Mouse (Mus musculus): ENCODE measurements around the gene Sart1. TPM values are rescaled to one million over a fixed set of nuclear protein-coding genes. Genes with fewer than 3 reads are reported as not detected.
"Not testable (repeated sequence)": the region's sequence is repeated elsewhere in the genome, so short reads cannot be mapped to it uniquely, and the experiment has no call there.

Sart1 gene
- polyA plus RNA-seq, 1 experiment from 2014 or later = 69.1 TPM

DNA sequence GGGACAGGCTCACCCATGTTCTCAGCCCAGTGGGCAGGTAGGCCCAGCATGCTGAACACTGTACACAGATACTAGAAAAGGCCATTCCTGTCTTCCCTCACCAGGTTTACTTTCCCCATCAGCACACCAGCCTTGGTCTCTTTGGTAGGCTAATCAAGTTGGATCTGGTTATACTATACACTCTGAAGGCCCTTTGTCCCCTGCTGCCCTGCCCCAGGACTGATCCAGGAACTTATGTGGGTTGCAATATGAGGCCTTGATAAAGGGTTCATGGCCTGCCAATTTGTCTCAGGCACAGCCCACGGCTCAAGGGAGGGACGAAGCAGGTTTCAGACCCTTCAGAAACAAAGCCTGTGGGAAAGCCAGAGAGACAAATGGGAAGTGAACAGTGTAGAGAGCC is 34.9 kb downstream of the Sart1 start:
- ATAC-seq (replicated peaks; ENCODE audit: low FRiP score, low TSS enrichment, low read depth) (no peak), DNase-seq (ENCODE audit: low spot score) (no peak)
- Histone ChIP-seq H3K27me3 (replicated peaks; ENCODE audit: control insufficient read depth, insufficient read depth, low read length) (no peaks in the 10 kb centered on the region), H3K9ac (ENCODE audit: low read length) (no peak overlapping the region), H3K36me3 (ENCODE audit: control insufficient read depth, insufficient read depth, low read length) (no peaks in the 10 kb centered on the region), H3K4me2 (ENCODE audit: low read length) (no peak overlapping the region), H3K4me1 (replicated peaks; ENCODE audit: control insufficient read depth, insufficient read depth, low read length) (no peaks in the 10 kb centered on the region), H3K9me3 (ENCODE audit: control insufficient read depth, low read length) (no peaks in the 10 kb centered on the region), H3K27ac (ENCODE audit: low read depth) (no peak overlapping the region), H3K4me3 (ENCODE audit: low read depth, low read length) (no peak overlapping the region)
- 66% methylated on average over 2 of the region's 2 CpGs for WGBS

DNA sequence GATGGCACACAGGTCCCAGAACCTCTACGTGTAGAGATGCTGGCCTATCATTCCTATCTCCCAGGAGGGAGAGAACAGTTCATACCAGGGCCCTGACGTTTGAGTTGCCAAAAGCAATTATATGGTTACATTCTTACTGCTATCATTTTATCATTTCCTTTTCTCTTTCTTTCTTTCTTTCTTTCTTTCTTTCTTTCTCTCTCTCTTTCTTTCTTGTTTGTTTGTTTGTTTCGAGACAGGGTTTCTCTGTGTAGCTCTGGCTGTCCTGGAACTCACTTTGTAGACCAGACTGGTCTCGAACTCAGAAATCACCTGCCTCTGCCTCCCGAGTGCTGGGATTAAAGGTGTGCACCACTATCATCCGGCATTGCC is 39.0 kb downstream of the Sart1 start, which contains the start of gene Cst6:
Cst6 (minus strand) TSS at position 73 of the 372 bp plus-strand sequence.
- H3K9ac ChIP-seq (ENCODE audit: low read length) = peak within 1 kb of the TSS; percentile 28
- not testable (repeated sequence) for H3K27me3 ChIP-seq (replicated peaks; ENCODE audit: control insufficient read depth, insufficient read depth, low read length); ATAC-seq (replicated peaks; ENCODE audit: low FRiP score, low TSS enrichment, low read depth); H3K27ac ChIP-seq (ENCODE audit: low read depth); H3K4me1 ChIP-seq (replicated peaks; ENCODE audit: control insufficient read depth, insufficient read depth, low read length); H3K9me3 ChIP-seq (ENCODE audit: control insufficient read depth, low read length); DNase-seq (ENCODE audit: low spot score); H3K36me3 ChIP-seq (ENCODE audit: control insufficient read depth, insufficient read depth, low read length)
- H3K4me3 ChIP-seq (ENCODE audit: low read depth, low read length) = peak within 1 kb of the TSS; percentile 23
- WGBS = 65% methylated on average over 6 of the region's 6 CpGs
- peak within 1 kb of the TSS; percentile 53 for H3K4me2 ChIP-seq (ENCODE audit: low read length)

DNA sequence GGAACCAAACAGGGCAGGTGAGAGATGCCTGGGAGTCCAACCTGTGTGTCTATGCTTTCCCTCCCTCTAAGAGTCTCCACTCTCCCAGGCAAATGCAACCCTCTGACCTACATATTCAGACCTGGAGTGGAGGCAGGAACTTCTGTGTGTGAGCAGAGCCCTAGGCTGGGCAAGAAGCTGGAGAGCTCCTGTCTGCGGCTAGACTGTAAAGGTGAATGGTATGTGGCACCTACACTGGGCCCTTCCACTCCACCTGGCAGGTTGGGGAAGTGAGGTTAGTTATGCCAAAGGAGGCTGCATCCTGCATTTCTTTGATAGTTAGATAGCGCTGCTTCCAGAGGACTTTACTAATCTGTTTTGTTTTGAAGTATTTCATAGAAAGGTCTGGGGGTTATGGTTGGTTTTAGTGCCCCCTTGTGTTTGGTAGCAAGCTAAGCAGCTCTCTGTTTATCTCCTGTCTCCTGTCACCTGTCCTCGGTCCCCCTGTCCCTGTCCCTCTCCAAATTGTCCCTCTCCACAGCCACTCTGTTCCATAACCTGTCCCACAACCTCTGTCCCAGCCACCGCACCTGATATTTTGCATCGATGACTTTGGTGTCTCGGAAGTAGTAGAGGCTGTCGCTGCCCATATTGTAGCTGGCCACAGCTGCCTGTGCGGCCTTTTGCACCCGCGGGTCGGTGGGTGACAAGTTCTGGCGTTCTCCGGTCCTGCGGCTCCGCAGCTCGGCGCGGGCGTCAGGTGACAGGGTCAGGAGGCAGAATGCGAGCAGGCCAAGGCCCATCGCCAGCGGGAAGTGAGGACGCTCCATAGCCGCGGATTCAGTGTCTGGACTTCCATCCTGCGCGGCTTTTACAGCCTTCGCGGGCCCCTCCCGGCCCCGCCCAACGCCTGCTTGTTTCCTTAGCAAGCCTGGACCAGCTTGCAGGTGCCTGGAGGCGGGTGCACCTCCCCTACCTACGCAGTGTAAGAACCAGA is 39.7 kb downstream of the Sart1 start:
- Histone ChIP-seq H3K4me2 (ENCODE audit: low read length) (peak overlapping the region; percentile 53), H3K9me3 (ENCODE audit: control insufficient read depth, low read length) (no peaks in the 10 kb centered on the region), H3K4me3 (ENCODE audit: low read depth, low read length) (peak overlapping the region; percentile 23), H3K27ac (ENCODE audit: low read depth) (no peak overlapping the region), H3K4me1 (replicated peaks; ENCODE audit: control insufficient read depth, insufficient read depth, low read length) (no peaks in the 10 kb centered on the region), H3K36me3 (ENCODE audit: control insufficient read depth, insufficient read depth, low read length) (no peaks in the 10 kb centered on the region), H3K9ac (ENCODE audit: low read length) (peak overlapping the region; percentile 28), H3K27me3 (replicated peaks; ENCODE audit: control insufficient read depth, insufficient read depth, low read length) (no peaks in the 10 kb centered on the region)
- peak; percentile 53 for ATAC-seq (replicated peaks; ENCODE audit: low FRiP score, low TSS enrichment, low read depth)
- WGBS = 4% methylated on average over 34 of the region's 34 CpGs
- peak; percentile 82 for DNase-seq (ENCODE audit: low spot score)

DNA sequence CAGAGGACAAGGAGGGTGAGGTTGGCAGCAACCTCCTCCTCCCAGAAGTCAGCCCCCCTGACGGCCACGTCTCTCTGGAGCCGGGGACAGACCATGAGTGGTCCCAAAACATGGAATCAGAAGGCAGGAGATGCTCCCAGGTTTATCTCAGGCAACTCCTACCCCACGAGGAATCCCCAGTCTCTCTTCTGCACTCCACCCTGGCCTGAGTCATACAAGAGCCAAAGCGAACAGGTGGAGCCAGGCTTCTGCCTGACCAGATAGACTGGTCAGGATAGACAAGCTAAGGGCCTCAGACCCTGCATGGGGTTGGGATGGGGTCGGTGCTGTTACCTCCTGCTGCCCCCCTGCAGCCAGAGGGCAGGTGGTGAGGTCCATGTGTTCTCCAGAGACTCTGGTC is 40.4 kb downstream of the Sart1 start:
- Histone ChIP-seq H3K9me3 (ENCODE audit: control insufficient read depth, low read length) (no peaks in the 10 kb centered on the region), H3K4me3 (ENCODE audit: low read depth, low read length) (no peak overlapping the region), H3K36me3 (ENCODE audit: control insufficient read depth, insufficient read depth, low read length) (no peaks in the 10 kb centered on the region), H3K4me1 (replicated peaks; ENCODE audit: control insufficient read depth, insufficient read depth, low read length) (no peaks in the 10 kb centered on the region), H3K27ac (ENCODE audit: low read depth) (no peak overlapping the region), H3K4me2 (ENCODE audit: low read length) (no peak overlapping the region), H3K27me3 (replicated peaks; ENCODE audit: control insufficient read depth, insufficient read depth, low read length) (no peaks in the 10 kb centered on the region), H3K9ac (ENCODE audit: low read length) (no peak overlapping the region)
- DNase-seq (ENCODE audit: low spot score) (no peak), ATAC-seq (replicated peaks; ENCODE audit: low FRiP score, low TSS enrichment, low read depth) (no peak)
- 72% methylated on average over 6 of the region's 6 CpGs for WGBS

DNA sequence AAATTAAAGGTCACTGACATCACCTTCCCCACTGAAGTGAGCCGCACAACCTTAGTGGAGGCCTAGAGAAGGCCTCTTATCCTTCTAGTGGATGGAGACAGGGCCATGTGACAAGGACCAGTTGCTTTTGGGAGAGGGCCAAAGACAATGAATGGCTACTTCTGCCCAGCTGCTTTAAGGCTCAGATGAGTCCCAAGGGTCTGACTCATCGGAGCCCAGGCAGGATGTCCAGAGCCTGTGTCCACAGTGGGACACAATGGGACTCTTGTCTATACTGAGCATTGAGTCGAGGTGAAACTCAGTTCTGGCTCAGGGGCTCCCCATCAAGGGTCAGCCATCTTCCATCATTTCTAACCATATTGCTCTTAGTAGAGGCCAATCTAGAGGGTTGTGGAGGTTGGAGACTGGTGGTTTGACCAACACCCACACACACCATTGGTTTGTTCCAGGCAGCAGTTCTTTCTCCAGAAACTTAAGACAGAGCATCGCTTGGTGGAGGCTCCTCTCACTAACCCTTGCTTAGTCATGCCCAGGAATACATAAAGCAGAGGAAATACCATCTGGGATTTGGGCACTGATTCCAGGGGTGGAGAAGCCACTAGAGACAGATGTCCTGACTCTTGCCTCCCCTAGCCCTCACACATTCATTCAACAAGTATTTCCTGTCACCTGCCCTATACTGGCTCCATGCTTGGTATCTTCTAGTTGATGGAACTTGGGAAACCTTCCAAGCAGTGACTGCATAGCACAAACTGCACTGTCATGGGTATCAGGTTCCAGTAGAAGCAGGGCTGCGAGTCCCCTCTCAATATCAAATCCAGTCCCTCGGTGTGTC is 43.0 kb downstream of the Sart1 start:
- DNase-seq (ENCODE audit: low spot score) (no peak), ATAC-seq (replicated peaks; ENCODE audit: low FRiP score, low TSS enrichment, low read depth) (no peak)
- no peaks in the 10 kb centered on the region for H3K36me3 ChIP-seq (ENCODE audit: control insufficient read depth, insufficient read depth, low read length)
- H3K9me3 ChIP-seq (ENCODE audit: control insufficient read depth, low read length) = no peaks in the 10 kb centered on the region
- H3K9ac ChIP-seq (ENCODE audit: low read length) = no peak overlapping the region
- H3K27ac ChIP-seq (ENCODE audit: low read depth) = no peak overlapping the region
- no peaks in the 10 kb centered on the region for H3K4me1 ChIP-seq (replicated peaks; ENCODE audit: control insufficient read depth, insufficient read depth, low read length)
- H3K27me3 ChIP-seq (replicated peaks; ENCODE audit: control insufficient read depth, insufficient read depth, low read length) = no peaks in the 10 kb centered on the region
- H3K4me2 ChIP-seq (ENCODE audit: low read length) = no peak overlapping the region
- H3K4me3 ChIP-seq (ENCODE audit: low read depth, low read length) = no peak overlapping the region
- WGBS = 74% methylated on average over 6 of the region's 6 CpGs

DNA sequence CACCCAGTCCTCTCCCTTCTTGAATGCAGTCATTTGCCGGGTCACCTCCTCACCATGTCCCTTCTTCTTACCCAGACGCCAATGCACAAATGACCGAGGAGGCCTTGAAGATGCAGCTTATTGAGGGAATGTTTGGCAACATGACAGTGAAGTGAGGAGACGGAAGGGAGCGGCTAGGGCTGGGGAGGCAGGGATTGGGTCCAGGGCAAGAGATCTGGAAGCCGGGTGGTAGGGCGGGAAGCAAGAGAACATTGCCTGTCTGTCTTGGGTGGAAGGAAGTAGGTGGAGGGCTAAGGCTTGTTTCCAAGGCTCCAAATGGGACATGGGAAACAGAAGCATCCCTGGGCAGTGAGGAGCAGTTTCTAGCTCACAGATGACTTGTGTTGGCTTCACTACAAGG is 47.1 kb downstream of the Sart1 start:
- Histone ChIP-seq H3K9me3 (ENCODE audit: control insufficient read depth, low read length) (no peaks in the 10 kb centered on the region), H3K27me3 (replicated peaks; ENCODE audit: control insufficient read depth, insufficient read depth, low read length) (no peaks in the 10 kb centered on the region), H3K4me3 (ENCODE audit: low read depth, low read length) (no peak overlapping the region)

DNA sequence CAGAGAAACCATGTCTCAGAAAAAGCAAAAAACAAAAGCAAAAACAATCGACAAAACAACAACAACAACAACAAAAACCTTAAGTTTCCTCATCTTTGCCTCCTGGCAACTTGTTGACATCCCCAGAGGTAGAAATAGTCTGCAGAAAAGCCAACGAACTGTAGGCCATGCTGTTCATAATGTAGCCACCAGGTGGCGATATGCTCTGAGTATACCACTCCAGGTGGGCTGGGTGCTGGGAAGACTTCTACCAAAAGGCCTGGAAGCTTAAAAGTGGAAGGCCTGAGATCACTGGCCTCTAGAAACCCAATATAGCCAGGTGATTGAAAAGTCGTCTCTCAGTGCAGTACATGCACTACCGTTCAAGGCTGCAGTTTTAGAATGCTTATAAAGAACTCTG is 50.5 kb downstream of the Sart1 start:
- Histone ChIP-seq H3K4me3 (ENCODE audit: low read depth, low read length) (no peak overlapping the region), H3K9ac (ENCODE audit: low read length) (no peak overlapping the region), H3K4me1 (replicated peaks; ENCODE audit: control insufficient read depth, insufficient read depth, low read length) (no peaks in the 10 kb centered on the region), H3K27me3 (replicated peaks; ENCODE audit: control insufficient read depth, insufficient read depth, low read length) (no peaks in the 10 kb centered on the region), H3K4me2 (ENCODE audit: low read length) (no peak overlapping the region), H3K27ac (ENCODE audit: low read depth) (no peak overlapping the region), H3K9me3 (ENCODE audit: control insufficient read depth, low read length) (no peaks in the 10 kb centered on the region), H3K36me3 (ENCODE audit: control insufficient read depth, insufficient read depth, low read length) (no peaks in the 10 kb centered on the region)
- ATAC-seq (replicated peaks; ENCODE audit: low FRiP score, low TSS enrichment, low read depth) (no peak), DNase-seq (ENCODE audit: low spot score) (peak; percentile 89)
- 23% methylated on average over 5 of the region's 5 CpGs for WGBS

More for the DNA sequence above, 47.1 kb downstream of the Sart1 start:
- no peak for ATAC-seq (replicated peaks; ENCODE audit: low FRiP score, low TSS enrichment, low read depth)
- no peak overlapping the region for H3K4me2 ChIP-seq (ENCODE audit: low read length)
- DNase-seq (ENCODE audit: low spot score) = no peak
- H3K36me3 ChIP-seq (ENCODE audit: control insufficient read depth, insufficient read depth, low read length) = no peaks in the 10 kb centered on the region
- no peaks in the 10 kb centered on the region for H3K4me1 ChIP-seq (replicated peaks; ENCODE audit: control insufficient read depth, insufficient read depth, low read length)
- no peak overlapping the region for H3K27ac ChIP-seq (ENCODE audit: low read depth)
- no peak overlapping the region for H3K9ac ChIP-seq (ENCODE audit: low read length)
- WGBS = 84% methylated on average over 7 of the region's 7 CpGs

DNA sequence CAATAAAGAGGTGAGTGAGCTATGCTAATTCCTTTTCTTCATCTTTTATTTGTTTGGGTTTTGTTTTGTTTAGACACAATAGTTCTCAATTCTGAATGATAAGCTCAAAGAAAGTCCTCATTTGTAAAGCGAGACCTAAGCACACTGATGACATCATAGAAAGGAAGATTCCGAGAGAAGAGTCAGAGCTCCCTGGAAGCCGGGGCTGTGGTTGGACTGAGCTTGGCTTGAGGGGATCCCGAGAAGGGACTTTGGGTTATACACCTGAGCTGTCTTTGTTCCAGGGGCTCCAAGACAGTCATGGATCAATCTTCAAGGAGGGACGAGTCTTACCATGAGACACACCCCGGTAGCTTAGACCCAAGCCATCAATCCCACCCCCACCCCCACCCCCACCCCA is 53.1 kb downstream of the Sart1 start, which contains the start of gene Catsper1:
Catsper1 (plus strand) TSS at position 301 of the 400 bp plus-strand sequence.
- H3K27me3 ChIP-seq (replicated peaks; ENCODE audit: control insufficient read depth, insufficient read depth, low read length) = no peaks in the 10 kb centered on the region

More for the DNA sequence above, 53.1 kb downstream of the Sart1 start, which contains the start of gene Catsper1:
- Histone ChIP-seq H3K4me3 (ENCODE audit: low read depth, low read length) (no peak within 1 kb of the TSS), H3K9me3 (ENCODE audit: control insufficient read depth, low read length) (no peaks in the 10 kb centered on the region), H3K27ac (ENCODE audit: low read depth) (no peak within 1 kb of the TSS), H3K4me1 (replicated peaks; ENCODE audit: control insufficient read depth, insufficient read depth, low read length) (no peaks in the 10 kb centered on the region), H3K36me3 (ENCODE audit: control insufficient read depth, insufficient read depth, low read length) (no peaks in the 10 kb centered on the region), H3K4me2 (ENCODE audit: low read length) (no peak within 1 kb of the TSS), H3K9ac (ENCODE audit: low read length) (no peak within 1 kb of the TSS)
- WGBS = 92% methylated on average over 6 of the region's 6 CpGs
- ATAC-seq (replicated peaks; ENCODE audit: low FRiP score, low TSS enrichment, low read depth) (no peak), DNase-seq (ENCODE audit: low spot score) (no peak)
